Mouse (Mus musculus): ENCODE data around the gene 2010111I01Rik.

DNA sequence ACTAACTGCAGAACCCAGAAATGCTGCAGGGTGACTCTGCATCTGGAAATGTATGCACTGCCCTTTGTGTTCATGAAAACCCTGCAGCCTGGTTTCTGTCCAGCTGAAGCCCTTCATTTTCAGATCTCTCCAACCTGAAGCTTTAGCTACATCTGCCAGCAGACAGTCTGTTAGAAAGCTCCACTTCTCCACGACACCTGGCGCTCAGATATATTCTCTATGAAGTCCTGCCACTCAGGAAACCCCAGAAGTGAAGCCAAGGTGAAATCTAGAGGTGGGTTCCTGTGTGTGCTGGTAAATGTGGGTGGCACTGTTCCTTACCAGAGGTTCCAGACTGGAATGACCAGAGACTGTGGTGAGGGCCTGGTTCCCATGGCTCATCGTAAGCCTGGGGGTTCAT is 297.0 kb downstream of the 2010111I01Rik start:
- no peak for TF ChIP-seq EP300 (IDR thresholded peaks at IDR 0.05; ENCODE audit: insufficient read depth, low read depth, low read length)
- no peak for TF ChIP-seq CTCF (IDR thresholded peaks at IDR 0.05)

Data from heart, adult 2 months (tissue).